Mouse (Mus musculus): ENCODE measurements around the gene St6gal1. TPM values are rescaled to one million over a fixed set of nuclear protein-coding genes. Genes with fewer than 3 reads are reported as not detected.
A peak's percentile ranks its signal among the peaks of the same experiment; 100 is the strongest.

Gene St6gal1
- polyA plus RNA-seq, 1 experiment: 8.1 TPM

- no peak for DNase-seq (ENCODE audit: low spot score)
Observed at GRCm38 (mm10) chr16:23337317-23337716, 112.8 kb downstream of the St6gal1 start.

GRCm38 (mm10) chr16:23341254-23341653 is 116.7 kb downstream of the St6gal1 start:
- no peak for DNase-seq (ENCODE audit: low spot score)

DNA sequence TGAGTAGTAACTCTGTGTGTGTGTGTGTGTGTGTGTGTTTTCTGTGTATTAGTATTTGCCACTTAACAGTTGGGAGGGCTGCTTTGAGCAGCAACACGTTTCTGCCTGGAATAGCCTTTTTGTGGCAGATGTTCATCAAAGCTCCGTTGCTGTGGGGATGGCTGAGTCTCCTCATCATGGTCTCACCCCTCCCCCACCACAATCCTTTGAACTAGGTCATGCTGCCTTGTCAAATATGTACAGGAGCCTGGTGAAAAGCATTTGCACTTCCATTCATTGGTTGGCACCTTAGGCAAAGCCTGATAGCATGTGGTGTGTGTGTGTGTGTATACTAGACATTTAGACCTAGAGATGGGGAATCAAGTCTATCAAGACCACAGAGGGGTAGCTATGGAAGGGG is 126.3 kb downstream of the St6gal1 start:
- no peak for DNase-seq (ENCODE audit: low spot score)

- DNase-seq (ENCODE audit: low spot score): no peak
Observed at GRCm38 (mm10) chr16:23361031-23361430, 136.5 kb downstream of the St6gal1 start.

- DNase-seq (ENCODE audit: low spot score): no peak
Observed at GRCm38 (mm10) chr16:23361434-23361970, 137.0 kb downstream of the St6gal1 start.

- no peak for DNase-seq (ENCODE audit: low spot score)
Observed at GRCm38 (mm10) chr16:23364328-23364990, 139.9 kb downstream of the St6gal1 start.

DNA sequence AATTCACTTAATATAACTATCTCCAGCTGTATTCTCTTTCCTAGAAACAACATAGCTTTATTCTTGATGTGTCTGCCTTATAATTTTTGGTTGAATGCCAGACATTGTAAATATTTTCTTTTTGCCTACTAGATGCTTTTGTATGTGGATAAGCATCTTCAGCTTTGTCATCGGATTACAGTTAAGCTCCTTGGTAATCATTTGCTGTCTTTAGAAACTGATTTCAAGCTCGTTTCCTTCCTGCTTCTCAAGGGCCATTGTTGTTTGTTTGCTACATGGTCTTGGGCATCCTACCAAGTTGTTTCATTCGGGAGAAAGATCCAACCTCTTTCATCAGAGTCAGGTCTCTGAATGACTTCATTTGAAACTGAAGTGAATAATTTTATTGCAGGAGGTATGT is 144.6 kb downstream of the St6gal1 start:
- DNase-seq (ENCODE audit: low spot score): no peak

DNA sequence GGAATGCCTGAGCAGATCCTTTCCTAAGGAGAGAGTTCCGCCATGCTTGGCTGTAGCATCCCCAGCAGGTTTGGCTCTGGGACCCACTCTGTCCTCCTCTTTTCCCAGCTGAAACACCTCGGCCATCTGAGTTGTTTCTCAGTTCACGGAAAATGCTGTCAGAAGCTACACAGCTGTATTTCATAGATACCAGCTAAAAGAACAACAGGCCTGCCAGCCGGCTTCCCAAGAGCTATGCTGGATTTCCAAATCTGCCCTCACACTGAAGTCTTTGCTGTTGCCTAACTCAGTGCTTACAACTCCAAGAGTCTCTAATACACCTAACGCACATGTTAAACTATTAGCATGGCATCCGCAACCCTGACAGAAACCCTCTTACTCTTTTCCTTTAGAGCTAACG is 146.2 kb downstream of the St6gal1 start:
- no peak for DNase-seq (ENCODE audit: low spot score)

DNA sequence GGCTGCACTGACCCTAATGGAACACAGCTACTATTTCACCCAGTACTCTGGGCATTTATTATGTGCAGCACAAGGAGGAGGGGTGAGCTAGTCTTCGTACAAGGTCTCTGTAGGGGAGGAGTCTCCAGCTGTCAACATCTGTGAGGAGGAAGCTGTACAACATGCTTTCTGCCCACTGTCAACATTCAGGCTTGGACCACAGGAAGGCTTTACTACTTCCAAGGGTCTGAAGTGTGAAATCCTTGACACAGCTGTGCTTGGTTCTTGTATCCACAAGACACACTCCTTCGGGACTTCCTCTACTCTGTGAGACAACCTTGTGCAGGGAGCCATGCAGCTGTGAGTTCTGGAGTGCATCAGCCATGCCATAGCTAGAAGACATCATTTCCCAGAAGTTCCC is 147.8 kb downstream of the St6gal1 start:
- no peak for DNase-seq (ENCODE audit: low spot score)

DNA sequence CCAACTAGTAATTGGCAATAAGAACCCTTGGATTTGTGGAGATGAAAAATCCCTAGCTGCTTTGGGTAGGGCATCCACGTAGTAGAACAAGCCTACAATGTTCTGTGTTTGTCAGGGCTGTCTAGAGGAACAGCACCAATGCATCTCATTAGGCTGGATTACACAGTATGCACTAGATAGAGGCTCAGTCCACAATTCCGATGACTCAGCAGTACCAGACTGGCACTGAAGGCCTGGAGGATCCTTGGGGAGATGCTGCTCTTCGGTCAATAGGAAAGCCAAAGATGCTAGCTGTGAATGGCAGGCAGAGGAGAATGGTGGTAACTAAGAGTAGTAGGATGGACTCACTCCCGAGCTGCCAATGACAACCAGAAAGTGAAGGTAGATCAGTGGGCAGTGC is 149.5 kb downstream of the St6gal1 start:
- DNase-seq (ENCODE audit: low spot score): no peak

GRCm38 (mm10) chr16:23374938-23375337 is 150.4 kb downstream of the St6gal1 start:
- DNase-seq (ENCODE audit: low spot score): no peak

DNA sequence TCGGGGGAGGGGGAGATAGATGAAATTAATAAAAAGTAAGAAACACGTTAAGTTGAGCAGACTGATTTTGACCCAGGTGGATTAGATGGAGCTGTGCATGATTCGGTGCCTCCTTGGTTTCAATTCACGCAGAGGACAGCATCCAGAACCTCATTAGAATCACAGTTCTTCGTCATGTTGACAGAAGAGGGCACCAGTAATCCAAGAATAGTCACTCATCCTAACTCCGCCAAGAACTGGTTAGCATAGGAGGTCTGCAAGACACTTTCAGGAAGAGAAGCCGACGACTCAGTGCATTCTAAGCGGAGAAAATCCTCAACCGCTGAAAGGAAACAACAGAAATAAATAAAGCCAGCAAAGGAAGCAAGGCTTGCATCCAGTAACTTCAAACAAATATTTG is 151.6 kb downstream of the St6gal1 start:
- no peak for DNase-seq (ENCODE audit: low spot score)

- DNase-seq (ENCODE audit: low spot score): no peak
Observed at GRCm38 (mm10) chr16:23379536-23380230, 155.1 kb downstream of the St6gal1 start.

GRCm38 (mm10) chr16:23384304-23384703 is 159.8 kb downstream of the St6gal1 start:
- DNase-seq (ENCODE audit: low spot score): no peak

- DNase-seq (ENCODE audit: low spot score): no peak
Observed at GRCm38 (mm10) chr16:23397931-23398330, 173.4 kb downstream of the St6gal1 start.

DNA sequence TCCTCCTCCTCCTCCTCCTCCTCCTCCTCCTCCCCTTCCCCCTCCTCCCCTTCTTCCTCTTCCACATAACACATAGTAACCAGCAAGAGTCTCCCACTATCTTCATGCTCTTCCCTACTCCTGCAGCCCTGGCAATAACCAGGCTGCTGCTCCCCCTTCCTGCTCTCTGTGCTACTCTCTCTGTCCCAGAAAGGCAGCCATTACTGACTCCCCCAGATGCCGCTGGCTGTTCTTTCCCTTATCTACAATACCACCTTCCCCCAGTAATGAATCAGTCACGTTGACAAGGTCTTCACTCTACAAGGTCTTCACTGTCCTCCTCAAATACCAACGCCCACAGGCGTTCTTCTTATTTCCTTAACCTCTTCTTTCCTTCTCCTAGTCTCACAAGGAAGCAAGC is 176.9 kb downstream of the St6gal1 start:
- no peak for DNase-seq (ENCODE audit: low spot score)

GRCm38 (mm10) chr16:23401959-23402358 is 177.4 kb downstream of the St6gal1 start:
- no peak for DNase-seq (ENCODE audit: low spot score)

DNA sequence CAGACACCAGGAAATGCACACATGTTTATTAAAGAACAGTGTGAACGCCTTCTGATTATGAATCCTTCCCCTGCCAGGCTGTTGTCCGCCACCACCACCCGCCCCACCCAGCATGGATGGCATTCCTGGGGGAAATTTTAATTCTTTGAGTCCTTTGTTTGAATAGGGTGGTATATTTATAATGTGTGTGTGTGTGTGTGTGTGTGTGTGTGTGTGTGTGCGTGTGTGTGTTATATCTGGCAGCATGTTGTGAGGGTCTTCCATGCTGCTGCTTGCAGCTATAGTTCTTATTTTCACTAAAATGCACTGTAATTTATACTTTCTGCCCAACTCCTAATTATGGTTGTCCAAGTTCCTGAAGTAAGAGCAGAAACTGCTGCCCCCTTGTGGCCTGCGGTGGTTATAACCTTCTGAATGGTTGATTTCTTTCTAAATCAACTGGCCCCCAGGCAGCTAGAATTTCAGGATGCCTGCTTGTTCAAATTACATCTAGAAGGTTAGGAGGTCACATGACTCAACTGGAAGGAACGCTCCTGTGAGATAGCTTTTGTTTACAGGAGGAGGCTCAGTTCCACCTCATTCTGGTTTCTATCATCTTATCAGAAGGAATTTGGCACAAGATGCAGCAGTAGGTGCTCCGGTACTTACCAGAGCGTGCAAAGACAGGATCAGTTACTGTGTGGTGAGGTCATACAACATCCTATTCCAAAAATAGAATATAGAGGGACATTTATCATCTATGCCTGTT is 178.6 kb downstream of the St6gal1 start:
- DNase-seq (ENCODE audit: low spot score): peak; percentile 58

Measured in urinary bladder, adult 2 months (tissue).